Mouse (Mus musculus) ES-Bruce4 (cell line): ENCODE measurements around the gene Brsk1. TPM values are rescaled to one million over a fixed set of nuclear protein-coding genes. Genes with fewer than 3 reads are reported as not detected.

Experiments
- H3K27ac ChIP-seq: 2 replicates; pipeline ENCODE4 v1.5.1; 2012; ENCODE audit warnings: low read length, inconsistent platforms; ENCODE audit not compliant: insufficient read depth
- H3K27me3 ChIP-seq: 2 replicates; pipeline ENCODE4 v1.6.1; 2012; ENCODE audit warnings: mild to moderate bottlenecking, low read length, inconsistent platforms; ENCODE audit not compliant: control insufficient read depth, poor library complexity, insufficient read depth, severe bottlenecking
- H3K36me3 ChIP-seq: 2 replicates; pipeline ENCODE4 v1.6.1; 2012; ENCODE audit warnings: inconsistent platforms, mild to moderate bottlenecking, low read length, moderate library complexity; ENCODE audit not compliant: control insufficient read depth, poor library complexity, insufficient read depth, severe bottlenecking
- H3K4me1 ChIP-seq: one replicate; pipeline ENCODE4 v1.8.1; 2011; ENCODE audit warnings: low read length; ENCODE audit not compliant: control insufficient read depth, insufficient read depth
- H3K4me3 ChIP-seq: 2 replicates; pipeline ENCODE4 v1.5.1; 2011; ENCODE audit warnings: low read depth, mild to moderate bottlenecking, low read length
- H3K9ac ChIP-seq: 2 replicates; pipeline ENCODE4 v1.6.1; 2012; ENCODE audit warnings: low read depth, mild to moderate bottlenecking, inconsistent platforms; ENCODE audit not compliant: poor library complexity, severe bottlenecking
- H3K9me3 ChIP-seq: replicated peaks from 2 replicates; pipeline ENCODE4 v1.6.1; 2012; ENCODE audit warnings: mild to moderate bottlenecking, low read length, inconsistent platforms; ENCODE audit not compliant: control insufficient read depth, poor library complexity, insufficient read depth, severe bottlenecking
- CTCF ChIP-seq: IDR thresholded peaks from one replicate; pipeline ENCODE4 v1.8.1; 2011; ENCODE audit warnings: low read depth, low read length
- EP300 ChIP-seq: IDR thresholded peaks from 2 replicates; pipeline ENCODE4 v1.6.1; 2011; ENCODE audit warnings: low read depth, low read length; ENCODE audit not compliant: insufficient read depth
- POLR2A ChIP-seq: IDR thresholded peaks from one replicate; pipeline ENCODE4 v1.8.1; 2011; ENCODE audit warnings: low read length; ENCODE audit not compliant: insufficient read depth
- polyA plus RNA-seq: library from polyadenylated mRNA; stranded (reverse); fragments of >200 nt; gene quantifications from 2 replicates; pipeline ENCODE4 v1.2.4, GENCODE M21; 2011; ENCODE audit warnings: low read depth; ENCODE audit not compliant: missing spikeins, insufficient read depth, insufficient read length

The Brsk1 gene
- polyA plus RNA-seq, 1 experiment = 10.9 TPM

GRCm38 (mm10) chr7:4725169-4725568, 34.8 kb downstream of the Brsk1 start, which contains the start of gene Tmem150b:
TSS of gene Tmem150b (minus strand) at chr7:4725249.
- Histone ChIP-seq H3K9ac (no peak within 1 kb of the TSS), H3K36me3 (no peaks in the 10 kb centered on the region), H3K27ac (no peak within 1 kb of the TSS), H3K9me3 (no peaks in the 10 kb centered on the region), H3K4me1 (no peaks in the 10 kb centered on the region), H3K4me3 (no peak within 1 kb of the TSS), H3K27me3 (no peaks in the 10 kb centered on the region)
- TF ChIP-seq EP300 (no peak), CTCF (no peak), POLR2A (no peak)

GRCm38 (mm10) chr7:4731090-4731489, 40.7 kb downstream of the Brsk1 start:
- no peak overlapping the region for H3K9ac ChIP-seq
- H3K36me3 ChIP-seq = no peaks in the 10 kb centered on the region
- no peak for TF ChIP-seq POLR2A
- no peak for TF ChIP-seq EP300
- TF ChIP-seq CTCF = no peak
- H3K27me3 ChIP-seq = no peaks in the 10 kb centered on the region
- H3K9me3 ChIP-seq = no peaks in the 10 kb centered on the region
- no peak overlapping the region for H3K4me3 ChIP-seq
- no peaks in the 10 kb centered on the region for H3K4me1 ChIP-seq
- H3K27ac ChIP-seq = no peak overlapping the region

GRCm38 (mm10) chr7:4732968-4733392, 42.6 kb downstream of the Brsk1 start:
- TF ChIP-seq EP300 = no peak
- TF ChIP-seq CTCF = no peak
- no peak for TF ChIP-seq POLR2A
- H3K4me1 ChIP-seq = no peaks in the 10 kb centered on the region
- H3K9ac ChIP-seq = no peak overlapping the region
- H3K36me3 ChIP-seq = no peaks in the 10 kb centered on the region
- H3K27ac ChIP-seq = no peak overlapping the region
- H3K27me3 ChIP-seq = no peaks in the 10 kb centered on the region
- no peak overlapping the region for H3K4me3 ChIP-seq
- H3K9me3 ChIP-seq = no peaks in the 10 kb centered on the region

DNA sequence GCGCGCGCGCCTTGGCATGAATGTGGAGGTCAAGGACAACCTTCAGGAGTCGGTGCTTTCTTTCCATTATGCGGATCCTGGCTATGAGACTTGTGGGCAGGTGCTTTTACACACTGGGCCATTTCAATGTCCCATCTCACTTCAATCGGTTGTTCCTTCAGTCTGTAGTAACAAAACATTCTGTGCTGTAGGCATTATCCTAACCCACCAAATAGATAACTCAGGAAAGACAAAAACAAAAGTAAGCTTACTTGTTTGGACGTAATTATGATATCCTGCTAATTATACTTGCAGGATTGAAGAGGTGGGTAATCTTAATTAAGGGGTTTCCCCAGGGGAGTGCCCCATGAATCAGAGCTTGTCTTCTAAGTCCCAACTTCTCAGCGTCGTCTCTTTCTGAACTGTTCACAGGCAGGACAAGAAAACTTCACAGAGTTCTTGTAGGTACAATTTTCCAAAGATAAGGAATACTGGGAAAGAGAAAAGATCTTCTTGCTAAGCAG, 48.7 kb downstream of the Brsk1 start:
- 0 out of 2 replicates have a peak overlapping the region, but pooled peaks have one; percentile 33 for H3K9ac ChIP-seq
- H3K4me1 ChIP-seq = no peaks in the 10 kb centered on the region
- TF ChIP-seq EP300 = no peak
- no peak for TF ChIP-seq CTCF
- TF ChIP-seq POLR2A = no peak
- peak overlapping the region; percentile 50 for H3K4me3 ChIP-seq
- H3K27me3 ChIP-seq = no peaks in the 10 kb centered on the region
- peak overlapping the region; percentile 33 for H3K27ac ChIP-seq
- peaks cover 12% of the 10 kb centered on the region; the same call in 1 of the 2 replicates for H3K36me3 ChIP-seq
- no peaks in the 10 kb centered on the region for H3K9me3 ChIP-seq

DNA sequence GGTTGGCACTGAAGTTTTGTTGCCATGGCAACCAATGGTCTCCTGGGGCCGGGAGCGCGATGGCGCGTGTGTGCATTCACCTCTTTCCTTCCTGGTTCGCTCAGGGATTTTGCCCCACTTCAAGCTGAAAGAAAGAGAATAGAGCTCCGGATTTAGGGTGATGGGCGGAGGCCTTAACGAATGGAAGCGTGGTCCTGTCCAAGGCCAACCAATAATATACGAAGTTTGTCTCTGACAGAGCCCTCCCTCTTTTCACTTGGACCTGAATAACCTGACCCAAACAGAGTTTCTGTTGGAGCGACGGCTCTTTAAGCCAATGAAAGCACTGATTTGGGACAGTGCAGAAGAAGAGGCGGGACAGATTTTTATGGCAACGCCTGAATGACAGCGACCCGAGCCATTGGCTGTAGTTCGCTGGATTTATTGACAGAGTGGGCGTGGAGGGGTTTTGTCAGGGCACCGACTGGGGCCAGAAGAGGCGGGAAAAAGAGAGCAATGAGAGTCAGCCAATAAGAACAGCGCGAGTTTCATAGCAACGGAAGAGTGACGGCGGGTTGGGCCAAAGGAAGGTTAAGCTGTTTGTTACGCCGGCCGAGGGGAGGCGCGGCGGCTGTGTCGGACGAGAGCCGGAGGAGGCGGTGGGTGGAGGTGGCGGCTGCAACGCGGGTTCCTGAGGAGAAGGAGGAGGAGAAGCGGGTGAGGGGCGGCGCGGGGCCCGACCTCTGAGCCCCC, 49.3 kb downstream of the Brsk1 start, which contains the start of gene Kmt5c:
TSS of gene Kmt5c (plus strand) at position 572 of the 732 bp plus-strand sequence.
- Histone ChIP-seq H3K4me3 (peak within 1 kb of the TSS; percentile 98), H3K27ac (peak within 1 kb of the TSS; percentile 59), H3K9me3 (no peaks in the 10 kb centered on the region)

DNA sequence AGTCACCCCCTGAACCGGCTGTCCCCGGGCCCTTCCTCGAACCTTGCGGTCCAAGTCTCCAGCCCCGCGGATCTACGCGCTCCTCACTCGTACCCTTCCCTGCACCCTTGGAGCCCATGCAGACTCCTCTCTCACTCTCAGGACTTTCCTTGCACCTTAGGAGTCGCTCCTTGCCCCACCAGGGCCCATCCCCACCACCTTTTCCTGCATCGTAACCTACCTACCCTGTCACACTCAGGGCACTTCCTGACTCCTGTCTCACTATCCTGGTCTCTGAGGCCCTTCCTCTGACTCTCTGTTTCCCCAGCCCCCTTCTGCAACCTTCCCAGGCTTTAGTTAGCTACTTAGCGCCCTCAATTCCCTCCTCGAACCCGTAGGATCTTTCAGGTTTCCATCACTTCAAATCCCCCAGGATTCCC, 49.9 kb downstream of the Brsk1 start:
- Histone ChIP-seq H3K27ac (peak overlapping the region; percentile 59), H3K36me3 (peaks cover 16% of the 10 kb centered on the region), H3K4me1 (no peaks in the 10 kb centered on the region), H3K9me3 (no peaks in the 10 kb centered on the region), H3K4me3 (peak overlapping the region; percentile 98), H3K9ac (peak overlapping the region; percentile 91), H3K27me3 (no peaks in the 10 kb centered on the region)
- TF ChIP-seq CTCF = no peak

More for the DNA sequence above, 49.3 kb downstream of the Brsk1 start, which contains the start of gene Kmt5c:
- Histone ChIP-seq H3K36me3 (peaks cover 16% of the 10 kb centered on the region), H3K9ac (peak within 1 kb of the TSS; percentile 91), H3K27me3 (no peaks in the 10 kb centered on the region), H3K4me1 (no peaks in the 10 kb centered on the region)
- TF ChIP-seq EP300 = no peak
- peak; percentile 63 for TF ChIP-seq POLR2A
